Mouse (Mus musculus): ENCODE measurements around the gene Slc19a2. TPM values are rescaled to one million over a fixed set of nuclear protein-coding genes. Genes with fewer than 3 reads are reported as not detected.

The Slc19a2 gene
- total RNA-seq, 2 experiments from 2014 or later: 9.6 to 14.3 TPM

- DNase-seq (ENCODE audit: extremely low spot score in 1 of 2, low spot score in 1 of 2): no peak
Measured at GRCm38 (mm10) chr1:164250391-164251150, 1.7 kb downstream of the Slc19a2 start.

DNA sequence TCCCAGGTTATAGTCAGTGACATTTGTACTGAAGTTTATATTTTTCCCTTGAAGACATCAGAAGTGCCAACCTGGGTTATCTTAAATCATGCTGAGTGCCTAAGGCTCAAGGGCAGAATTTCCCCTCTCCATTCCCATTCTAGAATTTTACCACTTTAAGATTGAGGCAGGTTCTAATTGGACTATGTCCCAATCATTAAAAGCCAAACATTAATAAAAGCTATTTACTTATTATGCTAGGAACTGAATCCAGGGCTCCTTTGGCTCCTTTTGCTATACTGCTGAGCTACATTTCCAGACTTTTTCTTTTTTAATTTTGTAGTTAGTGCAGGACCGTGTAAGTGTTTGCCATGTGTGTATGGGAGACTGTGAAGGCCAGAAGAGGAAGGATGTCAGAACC is 2.6 kb downstream of the Slc19a2 start:
- DNase-seq (ENCODE audit: extremely low spot score in 1 of 2, low spot score in 1 of 2): no peak

GRCm38 (mm10) chr1:164252551-164252950 is 3.7 kb downstream of the Slc19a2 start:
- no peak for DNase-seq (ENCODE audit: extremely low spot score in 1 of 2, low spot score in 1 of 2)

DNA sequence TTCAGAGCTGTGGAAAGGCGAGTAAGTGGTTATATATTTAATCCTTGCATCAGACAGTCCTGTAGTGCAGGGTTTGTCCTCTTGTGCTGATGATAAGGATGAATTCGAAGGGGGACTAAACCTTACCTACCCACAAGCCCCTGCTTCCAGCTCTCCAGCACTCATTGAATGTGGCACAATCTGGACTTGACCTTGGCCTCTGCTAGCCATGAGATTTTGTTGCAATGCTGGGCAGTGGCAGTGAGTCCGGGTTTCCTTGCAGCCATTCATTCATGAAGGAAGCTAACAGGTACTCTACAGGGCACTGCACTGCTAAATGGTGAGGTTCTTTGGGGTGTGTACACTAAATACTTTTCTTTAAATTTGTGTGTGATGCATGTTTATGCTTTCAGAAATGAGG is 6.0 kb downstream of the Slc19a2 start:
- DNase-seq (ENCODE audit: extremely low spot score in 1 of 2, low spot score in 1 of 2): no peak

DNA sequence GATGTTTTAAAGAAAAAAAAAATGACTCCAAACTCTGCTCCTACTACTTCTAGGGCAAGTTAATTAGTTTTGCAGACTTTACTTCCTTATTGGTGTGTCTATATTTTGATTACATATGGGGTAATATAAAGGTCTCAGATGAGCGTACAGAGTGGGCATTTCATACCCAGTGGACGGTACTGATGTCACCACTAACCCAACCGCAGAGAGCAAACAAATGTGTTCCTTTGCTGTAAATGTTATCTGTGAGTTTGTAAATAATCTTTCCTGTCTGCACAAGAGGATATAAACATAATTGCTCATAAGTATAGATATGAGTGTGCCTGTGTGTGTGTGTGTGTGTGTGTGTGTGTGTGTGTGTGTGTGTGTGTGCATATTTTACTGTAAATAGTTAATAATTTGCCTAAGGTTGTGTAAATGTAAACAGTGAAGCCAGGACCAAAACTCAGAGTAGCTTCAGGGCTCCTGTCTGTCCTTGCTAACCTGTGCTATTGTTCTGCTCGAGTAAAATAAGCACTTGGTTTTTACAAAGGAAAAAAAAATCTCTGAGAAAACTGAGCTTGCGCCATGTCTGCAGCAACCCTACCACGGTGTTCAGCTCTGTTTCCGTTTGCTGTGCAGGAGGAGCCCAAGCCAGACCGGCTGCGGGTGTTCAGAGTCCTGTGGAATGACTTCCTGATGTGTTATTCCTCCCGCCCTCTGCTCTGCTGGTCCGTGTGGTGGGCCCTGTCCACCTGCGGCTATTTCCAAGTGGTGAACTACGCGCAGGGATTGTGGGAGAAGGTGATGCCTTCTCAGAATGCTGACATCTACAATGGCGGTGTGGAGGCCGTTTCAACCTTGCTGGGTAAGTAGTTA is 11.6 kb downstream of the Slc19a2 start:
- DNase-seq (ENCODE audit: extremely low spot score in 1 of 2, low spot score in 1 of 2): no peak

GRCm38 (mm10) chr1:164261553-164261952 is 12.7 kb downstream of the Slc19a2 start:
- DNase-seq (ENCODE audit: extremely low spot score in 1 of 2, low spot score in 1 of 2): no peak

GRCm38 (mm10) chr1:164270941-164271340 is 22.1 kb downstream of the Slc19a2 start:
- no peak for DNase-seq (ENCODE audit: extremely low spot score in 1 of 2, low spot score in 1 of 2)

GRCm38 (mm10) chr1:164273659-164274058 is 24.8 kb downstream of the Slc19a2 start:
- no peak for DNase-seq (ENCODE audit: extremely low spot score in 1 of 2, low spot score in 1 of 2)

DNA sequence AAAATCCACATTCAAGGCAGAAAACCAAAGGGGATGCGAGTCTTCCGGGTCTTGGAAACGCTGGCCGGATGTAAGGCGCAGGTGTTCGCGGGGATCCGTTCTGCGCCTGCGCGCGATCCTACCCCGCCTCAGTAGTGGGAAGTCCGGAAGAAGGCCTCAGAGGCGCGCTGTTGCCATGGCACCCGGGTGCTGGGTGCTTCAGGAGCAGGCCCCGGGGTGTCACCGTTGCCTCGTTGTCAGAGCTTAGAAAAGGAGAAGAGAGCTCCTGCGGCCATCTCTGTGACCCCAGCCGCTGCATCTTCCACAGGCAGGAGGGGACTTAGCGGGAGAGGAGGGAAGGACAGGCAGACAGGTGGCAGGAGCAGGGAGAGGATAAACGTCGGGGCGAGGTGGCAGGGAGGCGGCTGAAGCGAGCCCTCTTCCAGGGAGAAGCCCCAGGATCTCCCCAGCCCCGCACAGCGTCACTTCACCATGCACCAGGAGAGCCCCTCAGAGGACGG is 26.7 kb downstream of the Slc19a2 start, which contains the start of gene Ccdc181:
TSS of gene Ccdc181 (plus strand) at position 131 of the 500 bp plus-strand sequence.
- DNase-seq (ENCODE audit: extremely low spot score in 1 of 2, low spot score in 1 of 2): peak; percentile 89 to 90

GRCm38 (mm10) chr1:164276552-164276951 is 27.7 kb downstream of the Slc19a2 start:
- no peak for DNase-seq (ENCODE audit: extremely low spot score in 1 of 2, low spot score in 1 of 2)

GRCm38 (mm10) chr1:164279332-164279731 is 30.5 kb downstream of the Slc19a2 start:
- DNase-seq (ENCODE audit: extremely low spot score in 1 of 2, low spot score in 1 of 2): no peak

DNA sequence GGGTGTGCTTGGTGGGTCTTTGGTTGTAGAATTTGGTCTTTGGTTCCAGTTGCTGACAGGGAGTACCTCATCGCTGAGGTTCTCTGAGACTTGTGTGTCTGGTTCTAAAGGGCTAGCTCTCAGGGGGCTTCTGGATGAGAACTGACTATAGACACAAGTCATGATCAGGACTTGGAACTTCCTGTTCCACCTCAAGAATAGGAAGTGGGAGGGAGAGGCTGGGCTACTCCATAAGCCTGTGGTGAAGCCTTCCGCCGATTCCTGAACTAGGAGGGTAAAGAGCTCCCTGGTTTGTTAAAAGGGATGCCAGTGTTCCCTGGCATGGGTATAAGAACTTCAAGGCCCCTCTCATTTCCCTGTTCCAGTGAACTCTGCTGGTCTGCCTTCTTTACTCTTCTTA is 35.2 kb downstream of the Slc19a2 start:
- no peak for DNase-seq (ENCODE audit: extremely low spot score in 1 of 2, low spot score in 1 of 2)

DNA sequence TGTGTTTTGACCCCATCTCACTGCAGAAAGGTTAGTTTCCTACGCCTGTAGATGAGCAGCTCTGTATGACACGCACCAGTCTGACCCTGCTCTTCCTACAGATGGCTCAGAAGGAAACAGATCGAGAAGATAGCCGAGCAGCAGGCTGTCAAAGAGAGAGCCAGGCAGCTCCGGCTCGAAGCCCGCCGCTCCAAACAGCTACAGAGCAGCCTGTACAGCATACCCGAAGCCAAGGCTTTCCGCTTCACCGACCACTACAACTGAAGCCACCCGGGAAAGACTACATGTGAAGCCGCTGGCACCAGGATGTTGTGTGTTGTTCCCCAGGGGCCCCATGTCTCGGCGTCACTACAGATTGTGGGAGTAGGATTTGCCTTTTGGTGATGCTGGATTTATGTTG is 38.6 kb downstream of the Slc19a2 start:
- peak in 1 of 2 experiments; percentile 14 for DNase-seq (ENCODE audit: extremely low spot score in 1 of 2, low spot score in 1 of 2)

DNA sequence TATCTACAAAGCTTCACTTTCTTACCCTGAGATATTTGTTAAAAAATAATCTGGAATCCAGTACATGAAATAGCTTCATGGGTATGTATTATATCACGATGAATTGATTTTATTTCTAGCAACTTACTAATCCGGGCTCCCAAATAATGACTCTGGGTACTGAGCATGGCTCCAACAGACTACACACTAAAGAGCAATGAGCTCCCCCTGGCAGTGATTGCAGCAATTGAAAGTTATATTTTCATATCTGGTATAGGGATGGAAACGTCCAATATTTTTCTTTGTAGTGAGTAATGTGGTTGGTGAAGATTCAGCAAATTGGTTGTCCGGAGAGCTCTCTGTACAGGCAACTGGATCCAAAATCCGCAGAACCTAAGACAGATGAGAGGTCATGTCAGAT is 43.2 kb downstream of the Slc19a2 start:
- DNase-seq (ENCODE audit: extremely low spot score in 1 of 2, low spot score in 1 of 2): no peak

DNA sequence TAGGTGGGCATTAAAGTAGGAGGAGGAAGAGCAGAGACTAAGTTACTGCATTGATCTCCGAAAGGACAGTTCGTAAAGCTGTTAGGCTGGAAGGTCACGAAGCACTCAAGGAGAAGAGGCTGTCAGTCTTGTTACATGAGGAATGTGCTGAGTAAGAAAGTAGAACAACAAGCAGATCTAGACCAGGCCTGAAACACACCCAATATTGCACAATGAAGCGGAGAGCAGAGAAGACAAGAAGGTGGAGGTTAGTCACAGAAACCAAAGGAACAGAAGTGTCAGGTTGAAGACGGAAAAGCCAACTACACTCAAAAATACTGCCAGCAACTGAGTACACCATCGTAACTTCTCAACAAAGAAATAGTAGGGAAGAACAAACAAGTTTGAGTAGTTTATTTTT is 45.2 kb downstream of the Slc19a2 start:
- DNase-seq (ENCODE audit: extremely low spot score in 1 of 2, low spot score in 1 of 2): no peak

GRCm38 (mm10) chr1:164296473-164296872 is 47.6 kb downstream of the Slc19a2 start:
- DNase-seq (ENCODE audit: extremely low spot score in 1 of 2, low spot score in 1 of 2): no peak

- DNase-seq (ENCODE audit: extremely low spot score in 1 of 2, low spot score in 1 of 2): no peak
Measured at GRCm38 (mm10) chr1:164301949-164302348, 53.1 kb downstream of the Slc19a2 start.

DNA sequence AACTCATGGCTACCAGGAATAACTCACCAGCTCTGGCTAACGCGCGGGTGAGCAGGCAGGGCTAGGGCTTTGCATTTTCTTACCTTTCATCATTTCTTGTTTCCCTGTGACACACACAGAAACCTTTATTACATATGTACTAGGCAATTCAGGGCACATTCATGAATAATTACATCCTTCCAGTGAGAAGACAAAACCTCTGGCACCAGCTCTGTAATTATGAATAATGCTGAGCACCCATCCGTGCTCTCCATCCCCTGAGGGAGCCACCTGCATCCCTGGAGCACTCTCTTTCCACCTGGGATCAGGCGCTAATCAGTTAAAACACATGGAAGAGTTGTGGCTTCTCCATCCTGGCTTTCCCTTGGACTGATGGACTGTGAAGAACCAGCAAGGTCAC is 55.0 kb downstream of the Slc19a2 start, which contains the start of gene Nme7:
TSS of gene Nme7 (plus strand) at position 301 of the 400 bp plus-strand sequence.
- DNase-seq (ENCODE audit: extremely low spot score in 1 of 2, low spot score in 1 of 2): no peak

DNA sequence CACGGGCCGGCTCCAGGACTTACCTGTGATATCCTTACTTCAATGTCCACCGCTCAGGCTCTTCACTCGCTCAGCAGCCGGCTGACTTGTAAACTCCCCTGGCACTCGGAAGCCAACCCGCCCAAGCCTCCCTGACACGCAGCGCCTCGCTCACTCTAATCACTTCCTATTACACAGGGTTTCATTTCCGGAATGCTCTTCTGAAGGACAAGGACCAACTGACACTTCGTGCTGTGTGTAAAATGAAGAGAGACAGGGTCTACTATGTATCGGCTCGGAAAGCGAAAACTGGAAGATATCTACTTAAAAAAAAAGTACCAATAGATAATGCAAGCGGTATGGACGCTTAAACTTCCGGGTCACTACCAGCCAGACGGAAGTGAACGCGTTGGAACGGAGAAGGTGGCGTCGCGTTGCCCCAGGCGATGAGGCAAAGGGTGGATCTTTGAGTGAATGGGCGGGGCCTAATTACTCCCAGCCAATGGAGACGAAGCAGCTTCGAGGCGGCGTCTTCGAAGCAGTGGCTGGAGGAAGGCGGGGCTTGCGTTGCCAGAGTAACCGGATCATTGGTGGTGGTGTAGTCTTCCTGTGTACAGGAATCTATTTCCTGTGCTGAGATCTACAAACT is 58.4 kb downstream of the Slc19a2 start, which contains the start of gene Blzf1:
TSS of gene Blzf1 (minus strand) at position 366 of the 628 bp plus-strand sequence.
- DNase-seq (ENCODE audit: extremely low spot score in 1 of 2, low spot score in 1 of 2): peak; percentile 78 to 95

DNA sequence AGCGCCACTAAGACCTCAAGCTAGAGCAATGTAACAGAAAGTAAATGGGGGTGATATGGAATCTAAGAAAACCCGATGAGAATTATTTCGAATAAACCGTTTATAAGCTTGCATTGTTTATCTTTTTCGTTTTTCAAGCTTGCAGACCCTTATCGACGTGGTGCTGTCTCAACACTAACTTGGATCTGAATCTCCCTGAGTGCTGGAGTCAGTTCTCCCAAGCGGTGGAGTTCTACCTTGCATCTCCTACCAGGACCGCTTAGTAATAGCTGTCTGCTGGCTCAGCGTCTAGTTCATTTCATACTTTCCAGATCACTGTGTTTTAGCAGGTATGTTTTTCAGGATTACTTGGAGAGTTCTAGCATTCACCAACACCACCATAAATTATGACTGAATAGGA is 59.1 kb downstream of the Slc19a2 start:
- DNase-seq (ENCODE audit: extremely low spot score in 1 of 2, low spot score in 1 of 2): no peak

DNA sequence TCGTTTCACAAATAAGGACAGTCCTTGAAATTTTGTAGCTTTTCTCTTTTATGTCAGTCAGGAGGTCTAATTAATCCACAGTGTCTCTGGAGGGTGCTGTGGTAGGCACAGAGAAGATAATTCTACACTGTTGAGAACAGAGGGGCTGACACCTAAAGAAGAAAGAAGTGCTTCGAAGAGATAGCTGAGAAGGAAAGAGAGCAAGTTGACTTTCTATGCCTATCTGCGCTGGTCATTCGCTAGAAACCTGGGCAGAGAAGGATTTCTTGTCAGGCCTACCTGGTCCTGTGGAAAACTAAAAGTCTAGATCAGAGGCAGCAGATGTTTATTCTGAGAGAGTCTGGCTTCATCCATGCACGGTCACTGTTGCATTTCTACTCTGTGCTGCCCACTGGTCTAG is 65.2 kb downstream of the Slc19a2 start:
- no peak for DNase-seq (ENCODE audit: extremely low spot score in 1 of 2, low spot score in 1 of 2)
